Mouse (Mus musculus) heart, embryonic 11.5 days (tissue): ENCODE measurements at regions not wholly inside any gene's neighbourhood (a gene's known extent, or its start where the extent isn't known, plus 50 kb on each side); places are given as distances from the start of the nearest gene placed in this dataset.

ENCODE experiments used
- ATAC-seq: fragments of 200-750 bp; cut with Nextera tagmentation; replicated peaks from 2 replicates; pipeline ENCODE4 v1.8.0; 2017; ENCODE audit warnings: moderate library complexity; ENCODE audit not compliant: insufficient number of reproducible peaks, low FRiP score, low TSS enrichment
- H3K27ac ChIP-seq: fragments of 300-500 bp; sonication (generic); 2 replicates; pipeline ENCODE4 v1.5.1; 2014; ENCODE audit warnings: mild to moderate bottlenecking, low read depth, low read length
- H3K27me3 ChIP-seq: fragments of 300-500 bp; sonication (generic); 2 replicates; pipeline ENCODE4 v1.6.1; 2014; ENCODE audit warnings: mild to moderate bottlenecking, low read length, mixed read lengths; ENCODE audit not compliant: control insufficient read depth, insufficient read depth
- H3K36me3 ChIP-seq: fragments of 300-500 bp; sonication (generic); 2 replicates; pipeline ENCODE4 v1.6.1; 2014; ENCODE audit warnings: mild to moderate bottlenecking, low read length, moderate library complexity, mixed read lengths; ENCODE audit not compliant: control insufficient read depth, insufficient read depth
- H3K4me1 ChIP-seq: fragments of 300-500 bp; sonication (generic); 2 replicates; pipeline ENCODE4 v1.6.1; 2014; ENCODE audit warnings: low read length; ENCODE audit not compliant: control insufficient read depth, insufficient read depth
- H3K4me2 ChIP-seq: fragments of 300-500 bp; sonication (generic); 2 replicates; pipeline ENCODE4 v1.6.1; 2014; ENCODE audit warnings: mild to moderate bottlenecking, moderate library complexity
- H3K4me3 ChIP-seq: fragments of 300-500 bp; sonication (generic); 2 replicates; pipeline ENCODE4 v1.5.1; 2014; ENCODE audit warnings: low read depth, low read length
- H3K9ac ChIP-seq: fragments of 300-500 bp; sonication (generic); 2 replicates; pipeline ENCODE4 v1.6.1; 2014; ENCODE audit warnings: mild to moderate bottlenecking, low read depth, low read length, moderate library complexity
- H3K9me3 ChIP-seq: fragments of 300-500 bp; sonication (generic); replicated peaks from 2 replicates; pipeline ENCODE4 v1.6.1; 2016; ENCODE audit warnings: low read length; ENCODE audit not compliant: control insufficient read depth
- WGBS: fragments of 180-500 bp; shearing (Covaris S2); extraction: QIAGEN DNeasy Blood & Tissue Kit; methylation state at CpG from one replicate; pipeline ENCODE4 v1.1.7; 2014; ENCODE audit not compliant: insufficient replicate concordance; 5-methylcytosine and 5-hydroxymethylcytosine counted together

GRCm38 (mm10) chr1:76829690-76830089 is 685.2 kb downstream of the Epha4 start:
- Histone ChIP-seq H3K27ac (no peak overlapping the region), H3K36me3 (no peaks in the 10 kb centered on the region), H3K9me3 (no peaks in the 10 kb centered on the region), H3K9ac (no peak overlapping the region), H3K4me3 (no peak overlapping the region), H3K4me2 (no peak overlapping the region), H3K4me1 (no peaks in the 10 kb centered on the region), H3K27me3 (no peaks in the 10 kb centered on the region)
- 71% methylated on average over 2 of the region's 2 CpGs for WGBS
- ATAC-seq = no peak

DNA sequence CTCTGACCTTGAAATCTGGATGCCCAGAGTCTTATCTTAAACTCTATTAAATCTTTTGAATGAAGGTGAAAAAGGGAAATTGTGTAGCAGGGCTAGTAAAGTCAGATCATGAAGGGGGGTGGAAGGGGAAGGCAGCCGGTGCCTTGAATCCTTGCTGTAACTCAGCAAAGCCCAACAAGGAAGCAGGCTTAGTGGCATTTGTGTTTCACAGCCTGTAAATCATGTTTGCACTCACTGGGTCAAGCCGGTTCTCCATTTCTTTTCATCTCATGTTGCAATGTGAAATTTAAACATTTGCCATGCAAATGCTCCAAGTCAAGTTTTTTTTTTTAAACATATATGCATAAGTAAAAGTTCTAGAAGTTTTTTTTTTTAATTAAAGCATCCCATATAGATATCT is 682.6 kb downstream of the Epha4 start:
- H3K4me2 ChIP-seq = no peak overlapping the region
- ATAC-seq = no peak
- H3K9me3 ChIP-seq = no peaks in the 10 kb centered on the region
- no peak overlapping the region for H3K4me3 ChIP-seq
- no peaks in the 10 kb centered on the region for H3K4me1 ChIP-seq
- 58% methylated on average over 2 of the region's 2 CpGs for WGBS
- H3K36me3 ChIP-seq = no peaks in the 10 kb centered on the region
- no peaks in the 10 kb centered on the region for H3K27me3 ChIP-seq
- no peak overlapping the region for H3K27ac ChIP-seq
- no peak overlapping the region for H3K9ac ChIP-seq

DNA sequence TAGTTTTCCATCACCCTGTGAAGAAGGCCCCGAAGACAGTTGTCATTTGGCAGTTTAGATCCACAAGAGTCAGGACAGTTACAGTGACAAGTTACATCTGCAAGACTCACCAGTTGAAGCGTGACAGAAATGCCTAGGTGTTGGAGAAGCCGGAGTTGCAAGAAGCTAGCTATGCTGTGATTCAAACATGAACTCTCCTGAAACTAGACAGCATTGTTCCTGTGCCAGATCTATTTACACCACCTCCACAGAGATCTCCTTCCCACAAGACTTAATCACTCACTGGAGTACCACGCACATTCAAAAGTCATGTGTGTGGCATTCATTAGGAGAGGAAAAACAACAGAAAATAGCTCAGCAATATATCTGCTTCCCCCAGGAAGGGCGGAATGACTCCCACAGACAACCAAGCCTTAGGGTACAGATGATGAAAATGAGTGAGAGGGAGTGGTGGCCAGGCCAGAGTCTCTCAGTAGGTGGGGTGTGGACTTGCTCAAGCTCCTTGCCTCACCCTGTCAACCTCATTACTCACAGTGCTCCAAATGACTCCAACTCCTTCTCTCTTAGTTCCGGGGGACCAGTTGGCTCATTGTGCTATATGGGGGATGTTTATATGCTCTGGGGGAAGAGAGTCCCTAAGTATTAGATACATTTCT is 679.7 kb downstream of the Epha4 start:
- Histone ChIP-seq H3K4me1 (no peaks in the 10 kb centered on the region), H3K9me3 (no peaks in the 10 kb centered on the region), H3K4me3 (no peak overlapping the region), H3K4me2 (no peak overlapping the region), H3K9ac (no peak overlapping the region), H3K36me3 (no peaks in the 10 kb centered on the region), H3K27ac (no peak overlapping the region), H3K27me3 (no peaks in the 10 kb centered on the region)
- 72% methylated on average over 6 of the region's 6 CpGs for WGBS
- no peak for ATAC-seq

- no peak overlapping the region for H3K4me3 ChIP-seq
- no peak overlapping the region for H3K27ac ChIP-seq
- H3K4me1 ChIP-seq = no peaks in the 10 kb centered on the region
- H3K36me3 ChIP-seq = no peaks in the 10 kb centered on the region
- H3K27me3 ChIP-seq = no peaks in the 10 kb centered on the region
- no peaks in the 10 kb centered on the region for H3K9me3 ChIP-seq
- ATAC-seq = no peak
- no peak overlapping the region for H3K9ac ChIP-seq
- WGBS = 17% methylated on average over 3 of the region's 3 CpGs
- H3K4me2 ChIP-seq = no peak overlapping the region
These were observed 665.5 kb downstream of the Epha4 start for GRCm38 (mm10) chr1:76849346-76849745.

GRCm38 (mm10) chr1:76866304-76866968 is 648.5 kb downstream of the Epha4 start:
- ATAC-seq = no peak
- no peak overlapping the region for H3K9ac ChIP-seq
- no peaks in the 10 kb centered on the region for H3K27me3 ChIP-seq
- no peak overlapping the region for H3K4me2 ChIP-seq
- no peaks in the 10 kb centered on the region for H3K4me1 ChIP-seq
- 72% methylated on average over 15 of the region's 15 CpGs for WGBS
- H3K27ac ChIP-seq = no peak overlapping the region
- no peak overlapping the region for H3K4me3 ChIP-seq
- H3K36me3 ChIP-seq = no peaks in the 10 kb centered on the region
- no peaks in the 10 kb centered on the region for H3K9me3 ChIP-seq

DNA sequence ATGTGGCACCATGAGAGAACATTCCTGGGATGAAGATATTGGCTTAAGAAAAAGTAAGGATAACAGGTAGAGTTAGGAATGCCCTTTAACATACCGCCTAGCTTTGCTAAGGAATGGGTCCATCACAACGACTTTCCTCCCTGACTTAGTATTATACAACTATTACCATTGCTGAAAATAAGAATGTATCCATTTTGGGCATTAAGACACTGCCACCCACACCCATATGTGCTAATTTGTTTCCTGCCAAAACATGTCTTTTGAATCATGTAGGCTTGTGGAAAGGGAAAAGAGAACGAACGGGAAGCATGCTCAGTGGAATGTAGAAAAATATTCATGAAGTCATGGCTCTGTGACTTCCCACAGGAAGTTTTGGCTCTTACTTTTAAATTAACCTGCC is 641.7 kb downstream of the Epha4 start:
- no peaks in the 10 kb centered on the region for H3K36me3 ChIP-seq
- no peaks in the 10 kb centered on the region for H3K27me3 ChIP-seq
- no peak overlapping the region for H3K9ac ChIP-seq
- H3K4me1 ChIP-seq = no peaks in the 10 kb centered on the region
- H3K4me3 ChIP-seq = no peak overlapping the region
- WGBS = 83% methylated on average over 4 of the region's 4 CpGs
- H3K9me3 ChIP-seq = no peaks in the 10 kb centered on the region
- no peak overlapping the region for H3K27ac ChIP-seq
- H3K4me2 ChIP-seq = no peak overlapping the region
- no peak for ATAC-seq

DNA sequence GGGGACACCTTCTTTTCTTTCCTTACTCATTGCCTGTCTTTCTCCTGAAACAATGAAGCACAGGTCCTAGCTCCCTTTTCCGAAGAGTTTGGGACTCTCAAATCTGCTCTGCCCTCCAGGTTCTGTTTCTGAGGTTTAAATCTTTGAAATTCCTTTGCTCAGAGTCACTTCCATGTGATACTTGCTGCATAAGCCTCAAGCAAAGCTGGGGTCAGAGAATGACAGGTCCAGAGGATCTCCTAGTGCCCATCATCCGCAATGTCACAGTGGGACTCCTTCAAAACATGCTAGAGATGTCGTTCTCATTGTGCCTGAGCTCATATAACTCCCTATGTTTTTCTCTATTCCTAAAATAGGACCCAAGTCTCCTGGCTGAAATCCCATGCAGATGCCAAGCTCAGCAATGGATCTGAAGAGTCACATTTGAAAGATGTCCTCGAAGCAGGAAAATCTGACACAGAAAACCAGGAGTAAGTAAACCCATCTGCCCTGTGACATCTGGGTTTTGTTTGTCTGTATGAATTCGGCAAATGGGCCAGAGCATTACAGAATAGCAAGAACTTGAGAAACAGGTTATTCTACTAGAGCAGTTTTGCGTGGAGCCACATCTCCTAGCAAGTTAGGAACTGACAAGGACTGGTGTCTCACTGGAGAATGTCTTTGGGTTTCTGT is 634.6 kb downstream of the Epha4 start:
- WGBS = 72% methylated on average over 6 of the region's 6 CpGs
- ATAC-seq = no peak
- H3K4me3 ChIP-seq = no peak overlapping the region
- H3K9me3 ChIP-seq = no peaks in the 10 kb centered on the region
- H3K36me3 ChIP-seq = no peaks in the 10 kb centered on the region
- H3K4me2 ChIP-seq = no peak overlapping the region
- no peak overlapping the region for H3K27ac ChIP-seq
- H3K27me3 ChIP-seq = no peaks in the 10 kb centered on the region
- H3K4me1 ChIP-seq = no peaks in the 10 kb centered on the region
- no peak overlapping the region for H3K9ac ChIP-seq

GRCm38 (mm10) chr1:76880783-76881145 is 634.1 kb downstream of the Epha4 start:
- Histone ChIP-seq H3K4me1 (no peaks in the 10 kb centered on the region), H3K27ac (no peak overlapping the region), H3K36me3 (no peaks in the 10 kb centered on the region), H3K4me2 (no peak overlapping the region), H3K9ac (no peak overlapping the region), H3K27me3 (no peaks in the 10 kb centered on the region), H3K4me3 (no peak overlapping the region), H3K9me3 (no peaks in the 10 kb centered on the region)
- no peak for ATAC-seq
- 54% methylated on average over 4 of the region's 4 CpGs for WGBS
